Mouse (Mus musculus) kidney, embryonic 16.5 days (tissue): ENCODE measurements around the gene Crisp2. TPM values are rescaled to one million over a fixed set of nuclear protein-coding genes. Genes with fewer than 3 reads are reported as not detected.
"Not testable (repeated sequence)": the region's sequence is repeated elsewhere in the genome, so short reads cannot be mapped to it uniquely, and the experiment has no call there.

Experiments
- ATAC-seq: fragments of 200-750 bp; cut with Nextera tagmentation; 2 replicates; pipeline ENCODE4 v1.8.0; 2017; ENCODE audit warnings: moderate TSS enrichment; ENCODE audit not compliant: low FRiP score, low TSS enrichment
- H3K27ac ChIP-seq: fragments of 300-500 bp; sonication (generic); 2 replicates; pipeline ENCODE4 v1.5.1; 2014; ENCODE audit warnings: low read length
- H3K27me3 ChIP-seq: fragments of 300-500 bp; sonication (generic); 2 replicates; pipeline ENCODE4 v1.6.1; 2014; ENCODE audit warnings: low read length, control low read depth, mixed read lengths; ENCODE audit not compliant: insufficient read depth
- H3K36me3 ChIP-seq: fragments of 300-500 bp; sonication (generic); 2 replicates; pipeline ENCODE4 v1.6.1; 2014; ENCODE audit warnings: low read length, control low read depth, mixed read lengths; ENCODE audit not compliant: insufficient read depth
- H3K4me1 ChIP-seq: fragments of 300-500 bp; sonication (generic); 2 replicates; pipeline ENCODE4 v1.6.1; 2014; ENCODE audit warnings: low read length, control low read depth, mixed read lengths; ENCODE audit not compliant: insufficient read depth
- H3K4me2 ChIP-seq: fragments of 300-500 bp; sonication (generic); replicated peaks from 2 replicates; pipeline ENCODE4 v1.6.1; 2014; ENCODE audit warnings: low read depth, low read length
- H3K4me3 ChIP-seq: fragments of 300-500 bp; sonication (generic); 2 replicates; pipeline ENCODE4 v1.5.1; 2014; ENCODE audit warnings: mild to moderate bottlenecking, low read length
- H3K9ac ChIP-seq: fragments of 300-500 bp; sonication (generic); replicated peaks from 2 replicates; pipeline ENCODE4 v1.6.1; 2014; ENCODE audit warnings: low read length
- H3K9me3 ChIP-seq: fragments of 300-500 bp; sonication (generic); 2 replicates; pipeline ENCODE4 v1.6.1; 2016; ENCODE audit warnings: low read length, control low read depth
- WGBS: fragments of 180-500 bp; shearing (Covaris S2); extraction: QIAGEN DNeasy Blood & Tissue Kit; methylation state at CpG from one replicate; pipeline ENCODE4 v1.1.7; 2014; 5-methylcytosine and 5-hydroxymethylcytosine counted together
- polyA plus RNA-seq: library from polyadenylated mRNA; unstranded; fragments of >200 nt; fragmentation: Nextera tagmentation; extraction: Ambion mirVana; gene quantifications from 2 replicates; pipeline ENCODE4 v1.2.1, GENCODE M21; 2015

Crisp2 gene
- polyA plus RNA-seq, 1 experiment from 2014 or later = not detected

- 78% methylated on average over 2 of the region's 2 CpGs for WGBS
- no peak within 1 kb of the TSS for H3K9ac ChIP-seq
- no peak for ATAC-seq
- no peaks in the 10 kb centered on the region for H3K36me3 ChIP-seq
- H3K27me3 ChIP-seq = no peaks in the 10 kb centered on the region
- no peaks in the 10 kb centered on the region for H3K9me3 ChIP-seq
- no peak within 1 kb of the TSS for H3K4me2 ChIP-seq
- no peak within 1 kb of the TSS for H3K27ac ChIP-seq
- H3K4me1 ChIP-seq = no peaks in the 10 kb centered on the region
- no peak within 1 kb of the TSS for H3K4me3 ChIP-seq
Observed at GRCm38 (mm10) chr17:40726820-40727219, 80.0 kb downstream of the Crisp2 start, which contains the start of gene Esp1. Gene Esp1, plus strand, starts transcription at chr17:40727120.

GRCm38 (mm10) chr17:40717055-40717454, 89.7 kb downstream of the Crisp2 start:
- H3K27me3 ChIP-seq, H3K9me3 ChIP-seq, ATAC-seq, H3K4me2 ChIP-seq, H3K27ac ChIP-seq, H3K4me3 ChIP-seq, H3K9ac ChIP-seq, H3K36me3 ChIP-seq, H3K4me1 ChIP-seq: not testable (repeated sequence)

DNA sequence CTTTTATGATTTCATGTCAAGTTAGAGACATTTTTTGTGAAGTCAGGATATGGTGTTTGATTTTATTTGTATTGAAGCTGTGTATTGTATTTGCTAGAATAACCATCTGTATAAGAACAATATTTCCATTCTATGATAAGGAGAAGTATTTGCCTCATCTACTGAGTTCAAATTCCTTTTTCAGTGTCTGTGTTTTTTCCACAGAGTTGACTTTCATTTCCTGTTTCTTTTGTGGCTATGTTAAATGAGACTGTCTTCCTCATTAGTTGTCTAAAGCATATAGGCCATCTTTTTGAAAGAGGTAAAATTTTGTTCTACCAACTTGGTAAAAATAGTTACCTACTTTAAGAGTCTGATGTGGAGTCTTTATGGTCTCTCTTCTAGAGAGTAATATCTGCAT, 90.5 kb downstream of the Crisp2 start:
- Histone ChIP-seq H3K4me3 (no peak overlapping the region), H3K27ac (no peak overlapping the region), H3K4me2 (no peak overlapping the region), H3K27me3 (no peaks in the 10 kb centered on the region), H3K9ac (no peak overlapping the region), H3K36me3 (no peaks in the 10 kb centered on the region), H3K9me3 (no peaks in the 10 kb centered on the region), H3K4me1 (no peaks in the 10 kb centered on the region)
- ATAC-seq = no peak

Other genes starting within 250 kb of the Crisp2 start
- gene Esp6, start 245.5 kb downstream of the Crisp2 start, polyA plus RNA-seq = not detected in 2 replicates
- gene Esp4, start 208.4 kb downstream of the Crisp2 start, polyA plus RNA-seq = not detected in 2 replicates
- not detected in 2 replicates for gene Esp3, start 174.9 kb downstream of the Crisp2 start, polyA plus RNA-seq
- not detected in 2 replicates for gene Esp1, start 79.9 kb downstream of the Crisp2 start, polyA plus RNA-seq
- 0.76 and 1.3 TPM in 2 replicates for gene Rhag, start 4.1 kb upstream of the Crisp2 start, polyA plus RNA-seq
- 2.3 and 2.4 TPM in 2 replicates for gene 9130008F23Rik, start 73.6 kb upstream of the Crisp2 start, polyA plus RNA-seq
- not detected in 2 replicates for gene Glyatl3, start 107.3 kb upstream of the Crisp2 start, polyA plus RNA-seq
- 53.8 and 55.5 TPM in 2 replicates for gene Mut, start 127.7 kb upstream of the Crisp2 start, polyA plus RNA-seq
- 25.7 and 28.9 TPM in 2 replicates for gene Cenpq, start 128.0 kb upstream of the Crisp2 start, polyA plus RNA-seq